Mouse (Mus musculus) E14TG2a.4 (cell line): ENCODE results near the gene Lrrc47.

Experiments used
- CTCF ChIP-seq: conservative IDR thresholded peaks from 2 replicates; pipeline ENCODE4 v1.5.1; 2014; ENCODE audit warnings: low read length
- POU5F1 ChIP-seq: IDR thresholded peaks from 2 replicates; pipeline ENCODE4 v1.6.1; 2014; ENCODE audit warnings: low read length, borderline replicate concordance

- TF ChIP-seq CTCF: no peak
- no peak for TF ChIP-seq POU5F1
Observed at GRCm38 (mm10) chr4:153975768-153976167, 35.8 kb upstream of the Lrrc47 start.
